Mouse (Mus musculus) small intestine, adult 2 months (tissue): ENCODE data around the gene Cgrrf1.

Experiments
- CTCF ChIP-seq: fragments of 200-500 bp; IDR thresholded peaks from 2 replicates; pipeline ENCODE4 v1.5.1; 2012; ENCODE audit warnings: low read depth, mild to moderate bottlenecking, control low read depth, inconsistent platforms, low read length, moderate library complexity, mixed read lengths; ENCODE audit not compliant: insufficient replicate concordance, insufficient read length; ENCODE audit errors: extremely low read depth
- POLR2A ChIP-seq: fragments of 200-500 bp; IDR thresholded peaks from 2 replicates; pipeline ENCODE4 v1.6.1; 2012; ENCODE audit warnings: low read depth, mild to moderate bottlenecking, control low read depth, inconsistent platforms, low read length, moderate library complexity

DNA sequence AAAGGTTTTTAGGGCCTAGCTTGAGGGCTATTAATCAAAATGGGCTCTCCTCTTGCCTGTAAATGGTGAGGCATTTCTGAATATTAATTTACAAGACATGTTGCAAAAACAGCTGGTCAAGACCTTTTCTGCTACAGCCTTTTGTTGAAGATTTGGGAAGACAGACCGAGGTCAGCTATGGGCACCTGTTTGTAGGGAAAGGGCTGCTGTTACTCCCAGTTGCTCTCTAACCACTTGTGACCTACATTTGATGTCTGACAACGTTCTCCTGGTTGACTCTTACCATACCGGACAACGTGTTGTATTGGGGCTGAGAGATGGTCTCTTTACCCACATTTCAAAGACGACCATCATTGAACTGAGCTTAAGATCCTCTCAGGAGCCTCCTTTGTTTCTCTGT is 66.0 kb downstream of the Cgrrf1 start:
- no peak for TF ChIP-seq CTCF
- no peak for TF ChIP-seq POLR2A
